Mouse (Mus musculus) activated CD4-positive, CD25-positive, alpha-beta regulatory T cell, adult 4 months (primary cell): ENCODE results near the gene Tbc1d22a. TPM values are rescaled to one million over a fixed set of nuclear protein-coding genes. Genes with fewer than 3 reads are reported as not detected.
A peak's percentile ranks its signal among the peaks of the same experiment; 100 is the strongest.
"Not testable (repeated sequence)": the region's sequence is repeated elsewhere in the genome, so short reads cannot be mapped to it uniquely, and the experiment has no call there.

ENCODE experiments used
- ATAC-seq: one replicate; pipeline ENCODE4 v1.8.0; 2017
- polyA plus RNA-seq, 2 experiments: library from polyadenylated mRNA; unstranded; fragments of 100-300 nt; shearing (Covaris generic); gene quantifications; one replicate each; pipeline ENCODE4 v1.2.1; 2017

Gene Tbc1d22a
- 10 to 100 TPM; 10.6 to 13.1 TPM for polyA plus RNA-seq

GRCm38 (mm10) chr15:86213753-86214548 lies at the start of gene Tbc1d22a:
Gene Tbc1d22a, plus strand, starts transcription at chr15:86214459.
- peak; percentile 89 for ATAC-seq

GRCm38 (mm10) chr15:86164718-86165345 lies 49.4 kb upstream of the Tbc1d22a start:
- ATAC-seq, result no peak

- no peak for ATAC-seq
These were observed 48.3 kb upstream of the Tbc1d22a start for GRCm38 (mm10) chr15:86165811-86166590.

- ATAC-seq, result no peak
These were observed 47.1 kb upstream of the Tbc1d22a start for GRCm38 (mm10) chr15:86167032-86167655.

- ATAC-seq, result no peak
These were observed 46.3 kb upstream of the Tbc1d22a start for GRCm38 (mm10) chr15:86167787-86168504.

- ATAC-seq, result no peak
These were observed 45.8 kb upstream of the Tbc1d22a start for GRCm38 (mm10) chr15:86168505-86168867.

GRCm38 (mm10) chr15:86168941-86169816 lies 45.1 kb upstream of the Tbc1d22a start:
- ATAC-seq, result no peak

- ATAC-seq, result no peak
These were observed 44.5 kb upstream of the Tbc1d22a start for GRCm38 (mm10) chr15:86169817-86170110.

- ATAC-seq, result no peak
These were observed 42.9 kb upstream of the Tbc1d22a start for GRCm38 (mm10) chr15:86171316-86171715.

GRCm38 (mm10) chr15:86172124-86172523 lies 42.1 kb upstream of the Tbc1d22a start:
- ATAC-seq, result no peak

GRCm38 (mm10) chr15:86172526-86172925 lies 41.7 kb upstream of the Tbc1d22a start:
- no peak for ATAC-seq

- ATAC-seq, result peak; percentile 74
These were observed 40.9 kb upstream of the Tbc1d22a start for GRCm38 (mm10) chr15:86173136-86173985.

GRCm38 (mm10) chr15:86175253-86176050 lies 38.8 kb upstream of the Tbc1d22a start:
- ATAC-seq, result no peak

- ATAC-seq, result no peak
These were observed 38.1 kb upstream of the Tbc1d22a start for GRCm38 (mm10) chr15:86176166-86176565.

- ATAC-seq, result no peak
These were observed 37.2 kb upstream of the Tbc1d22a start for GRCm38 (mm10) chr15:86176771-86177702.

- not testable (repeated sequence) for ATAC-seq
These were observed 36.5 kb upstream of the Tbc1d22a start for GRCm38 (mm10) chr15:86177703-86178251.

- ATAC-seq, result no peak
These were observed 35.7 kb upstream of the Tbc1d22a start for GRCm38 (mm10) chr15:86178594-86178993.

GRCm38 (mm10) chr15:86180427-86180826 lies 33.8 kb upstream of the Tbc1d22a start:
- no peak for ATAC-seq
